Mouse (Mus musculus) hindbrain, embryonic 11.5 days (tissue): ENCODE data around the gene Racgap1. TPM values are rescaled to one million over a fixed set of nuclear protein-coding genes. Genes with fewer than 3 reads are reported as not detected.
A peak's percentile ranks its signal among the peaks of the same experiment; 100 is the strongest.

Experiments used
- ATAC-seq: fragments of 200-750 bp; cut with Nextera tagmentation; 2 replicates; pipeline ENCODE4 v1.8.0; 2017; ENCODE audit warnings: mild to moderate bottlenecking, moderate TSS enrichment, moderate library complexity; ENCODE audit not compliant: low FRiP score
- DNase-seq: peaks from one replicate; pipeline ENCODE4 v3.0.0-alpha.2; 2015; ENCODE audit warnings: low spot score
- H3K27ac ChIP-seq: fragments of 300-500 bp; sonication (generic); 2 replicates; pipeline ENCODE4 v1.5.1; 2014; ENCODE audit warnings: mild to moderate bottlenecking, low read depth, low read length
- H3K27me3 ChIP-seq: fragments of 300-500 bp; sonication (generic); 2 replicates; pipeline ENCODE4 v1.6.1; 2014; ENCODE audit warnings: mild to moderate bottlenecking, low read length, moderate library complexity, mixed read lengths; ENCODE audit not compliant: control insufficient read depth, insufficient read depth
- H3K36me3 ChIP-seq: fragments of 300-500 bp; sonication (generic); 2 replicates; pipeline ENCODE4 v1.6.1; 2014; ENCODE audit warnings: mild to moderate bottlenecking, low read length, moderate library complexity, mixed read lengths; ENCODE audit not compliant: control insufficient read depth, insufficient read depth
- H3K4me1 ChIP-seq: fragments of 300-500 bp; sonication (generic); replicated peaks from 2 replicates; pipeline ENCODE4 v1.6.1; 2014; ENCODE audit warnings: low read length, mixed read lengths; ENCODE audit not compliant: control insufficient read depth, insufficient read depth
- H3K4me2 ChIP-seq: fragments of 300-500 bp; sonication (generic); replicated peaks from 2 replicates; pipeline ENCODE4 v1.6.1; 2014; ENCODE audit warnings: mild to moderate bottlenecking, low read depth, low read length
- H3K4me3 ChIP-seq: fragments of 300-500 bp; sonication (generic); 2 replicates; pipeline ENCODE4 v1.5.1; 2014; ENCODE audit warnings: low read depth, low read length
- H3K9ac ChIP-seq: fragments of 300-500 bp; sonication (generic); 2 replicates; pipeline ENCODE4 v1.6.1; 2014; ENCODE audit warnings: low read depth, low read length
- H3K9me3 ChIP-seq: fragments of 300-500 bp; sonication (generic); 2 replicates; pipeline ENCODE4 v1.6.1; 2016; ENCODE audit warnings: low read length; ENCODE audit not compliant: control insufficient read depth
- WGBS: fragments of 180-500 bp; shearing (Covaris S2); extraction: QIAGEN DNeasy Blood & Tissue Kit; methylation state at CpG from one replicate; pipeline ENCODE4 v1.1.7; 2014; 5-methylcytosine and 5-hydroxymethylcytosine counted together
- polyA plus RNA-seq: library from polyadenylated mRNA; unstranded; fragments of >200 nt; fragmentation: Nextera tagmentation; extraction: Ambion mirVana; gene quantifications from 2 replicates; pipeline ENCODE4 v1.2.1, GENCODE M21; 2014

Racgap1 gene
- polyA plus RNA-seq, 1 experiment from 2014 or later = 161 TPM

DNA sequence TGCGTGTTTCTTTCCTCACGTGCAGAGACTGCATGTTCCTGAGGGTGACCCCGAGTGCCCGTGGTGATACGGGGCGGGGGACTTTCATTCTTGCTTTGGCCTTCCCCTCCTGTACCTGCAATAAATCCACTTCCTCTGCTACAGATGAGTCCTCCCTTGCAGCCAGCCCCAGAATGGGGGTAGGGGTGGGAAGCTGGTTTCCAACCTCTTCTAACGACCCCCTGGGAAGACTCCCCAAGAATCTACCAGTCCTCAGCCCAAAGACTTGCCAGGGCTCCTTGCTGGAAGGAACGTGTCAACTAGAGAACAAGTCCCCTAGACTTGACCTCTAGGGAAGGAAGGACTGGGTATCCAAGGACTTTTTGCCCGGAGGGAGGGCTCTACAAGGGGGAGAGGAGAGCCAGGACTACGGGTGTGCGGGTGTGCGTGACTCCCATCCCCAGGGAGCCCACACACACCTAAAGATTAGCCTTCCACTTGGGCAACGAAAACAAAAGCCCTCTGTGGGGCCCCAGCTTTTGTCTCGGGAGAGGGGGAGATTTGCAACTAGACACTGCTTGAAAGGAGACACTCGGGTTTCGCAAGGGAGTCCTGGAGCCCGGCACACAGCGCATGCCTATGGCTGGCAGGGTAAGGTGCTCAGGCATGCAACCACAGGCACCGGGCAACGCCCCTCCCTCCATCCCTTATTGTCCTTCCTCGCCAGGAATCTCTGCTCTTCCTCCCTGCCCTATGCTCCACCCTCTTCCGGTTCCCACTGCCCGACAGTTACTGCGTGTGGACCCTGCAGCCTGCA, 66.9 kb downstream of the Racgap1 start:
- Histone ChIP-seq H3K27me3 (peaks cover 67% of the 10 kb centered on the region), H3K36me3 (no peaks in the 10 kb centered on the region), H3K4me3 (peak overlapping the region; percentile 14; the same call in 1 of the 2 replicates), H3K4me2 (peak overlapping the region; percentile 55), H3K9me3 (no peaks in the 10 kb centered on the region), H3K4me1 (peaks cover 10% of the 10 kb centered on the region), H3K27ac (no peak overlapping the region), H3K9ac (peak overlapping the region; percentile 28; the same call in 1 of the 2 replicates)
- ATAC-seq = peak; percentile 27; the same call in 1 of the 2 replicates
- WGBS = 3% methylated on average over 24 of the region's 24 CpGs
- DNase-seq = peak; percentile 52

DNA sequence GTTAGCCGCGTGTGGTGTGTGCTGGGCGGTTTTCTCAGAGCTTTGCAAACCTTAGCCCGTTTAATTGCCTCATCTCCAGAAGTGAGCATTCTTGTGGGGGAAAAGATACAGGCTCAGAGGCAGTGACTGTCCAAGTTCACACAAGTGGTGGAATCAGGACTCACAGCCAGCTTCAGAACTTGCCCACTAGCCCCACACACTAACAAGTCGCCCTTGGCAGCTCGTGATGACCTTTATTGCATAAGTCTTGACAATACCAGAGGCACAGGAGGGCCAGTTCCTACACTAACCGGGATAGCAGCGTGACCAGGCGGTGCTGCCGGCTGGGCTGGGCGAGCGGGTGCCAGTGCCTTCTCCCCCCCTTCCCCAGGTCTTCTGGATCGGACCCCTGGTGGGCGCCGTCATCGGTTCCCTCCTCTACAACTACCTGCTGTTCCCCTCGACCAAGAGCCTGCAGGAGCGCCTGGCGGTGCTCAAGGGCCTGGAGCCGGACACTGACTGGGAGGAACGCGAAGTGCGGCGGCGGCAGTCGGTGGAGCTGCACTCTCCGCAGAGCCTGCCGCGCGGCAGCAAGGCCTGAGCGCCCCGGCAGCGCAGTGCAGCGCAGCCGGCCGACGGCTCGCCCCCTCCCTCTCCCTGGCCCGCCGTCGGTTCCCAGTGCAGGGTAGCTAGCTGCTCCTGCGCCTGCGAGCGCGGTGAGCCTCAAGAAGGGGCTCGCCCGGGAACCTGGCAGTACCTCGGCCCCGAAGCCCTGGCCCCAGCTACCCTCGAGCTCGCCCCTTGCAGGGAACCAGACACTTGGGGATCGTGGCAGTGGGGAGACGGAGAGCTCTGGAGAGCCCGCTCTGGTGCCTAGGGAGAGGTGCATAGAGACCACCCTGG, 67.8 kb downstream of the Racgap1 start:
- Histone ChIP-seq H3K4me1 (peaks cover 10% of the 10 kb centered on the region), H3K4me2 (peak overlapping the region; percentile 55), H3K27me3 (peaks cover 58% of the 10 kb centered on the region), H3K4me3 (peak overlapping the region; percentile 31), H3K27ac (no peak overlapping the region), H3K9me3 (no peaks in the 10 kb centered on the region), H3K9ac (peak overlapping the region; percentile 37; the same call in 1 of the 2 replicates), H3K36me3 (no peaks in the 10 kb centered on the region)
- DNase-seq (peak; percentile 72), ATAC-seq (peak; percentile 49)
- WGBS = 3% methylated on average over 52 of the region's 54 CpGs

- Histone ChIP-seq H3K9me3 (no peaks in the 10 kb centered on the region), H3K27me3 (peaks cover 18% of the 10 kb centered on the region), H3K27ac (no peak within 1 kb of the TSS), H3K4me1 (peaks cover under 1% of the 10 kb centered on the region; the same call in 1 of the 2 replicates), H3K9ac (no peak within 1 kb of the TSS), H3K4me3 (no peak within 1 kb of the TSS), H3K4me2 (no peak within 1 kb of the TSS), H3K36me3 (no peaks in the 10 kb centered on the region)
- DNase-seq (no peak), ATAC-seq (no peak)
- WGBS = 83% methylated on average over 23 of the region's 26 CpGs
Observed at GRCm38 (mm10) chr15:99578802-99579485, 72.5 kb downstream of the Racgap1 start, which contains the start of gene Aqp2. Gene Aqp2, plus strand, starts transcription at chr15:99579055.

Other genes starting within 250 kb of the Racgap1 start
- gene Nckap5l, start 193.9 kb downstream of the Racgap1 start, polyA plus RNA-seq = 9.3 and 10.2 TPM in 2 replicates
- 17.1 and 18.1 TPM in 2 replicates for gene Bcdin3d, start 176.9 kb downstream of the Racgap1 start, polyA plus RNA-seq
- 0.97 and 2.3 TPM in 2 replicates for gene Faim2, start 123.5 kb downstream of the Racgap1 start, polyA plus RNA-seq
- not detected in 2 replicates for gene Aqp2, start 72.6 kb downstream of the Racgap1 start, polyA plus RNA-seq
- gene Aqp5, start 60.9 kb downstream of the Racgap1 start, polyA plus RNA-seq = 0.28 and 0.36 TPM in 2 replicates
- gene Aqp6, start 50.3 kb downstream of the Racgap1 start, polyA plus RNA-seq = 1.0 and 1.7 TPM in 2 replicates
- 14.4 and 21.0 TPM in 2 replicates for gene Asic1, start 18.7 kb upstream of the Racgap1 start, polyA plus RNA-seq
- 99.1 and 103 TPM in 2 replicates for gene Smarcd1, start 50.5 kb upstream of the Racgap1 start, polyA plus RNA-seq
- not detected in 2 replicates for gene Gm17349, start 53.8 kb upstream of the Racgap1 start, polyA plus RNA-seq
- 0.25 and 0.36 TPM in 2 replicates for gene Gpd1, start 65.9 kb upstream of the Racgap1 start, polyA plus RNA-seq
- 148 and 163 TPM in 2 replicates for gene Cox14, start 74.0 kb upstream of the Racgap1 start, polyA plus RNA-seq
- 61.6 and 66.6 TPM in 2 replicates for gene Cers5, start 121.2 kb upstream of the Racgap1 start, polyA plus RNA-seq
- gene Lima1, start 223.8 kb upstream of the Racgap1 start, polyA plus RNA-seq = 30.8 and 31.8 TPM in 2 replicates